9 mouse cellular contexts compared by ENCODE assay signal in the genomic region with DNA sequence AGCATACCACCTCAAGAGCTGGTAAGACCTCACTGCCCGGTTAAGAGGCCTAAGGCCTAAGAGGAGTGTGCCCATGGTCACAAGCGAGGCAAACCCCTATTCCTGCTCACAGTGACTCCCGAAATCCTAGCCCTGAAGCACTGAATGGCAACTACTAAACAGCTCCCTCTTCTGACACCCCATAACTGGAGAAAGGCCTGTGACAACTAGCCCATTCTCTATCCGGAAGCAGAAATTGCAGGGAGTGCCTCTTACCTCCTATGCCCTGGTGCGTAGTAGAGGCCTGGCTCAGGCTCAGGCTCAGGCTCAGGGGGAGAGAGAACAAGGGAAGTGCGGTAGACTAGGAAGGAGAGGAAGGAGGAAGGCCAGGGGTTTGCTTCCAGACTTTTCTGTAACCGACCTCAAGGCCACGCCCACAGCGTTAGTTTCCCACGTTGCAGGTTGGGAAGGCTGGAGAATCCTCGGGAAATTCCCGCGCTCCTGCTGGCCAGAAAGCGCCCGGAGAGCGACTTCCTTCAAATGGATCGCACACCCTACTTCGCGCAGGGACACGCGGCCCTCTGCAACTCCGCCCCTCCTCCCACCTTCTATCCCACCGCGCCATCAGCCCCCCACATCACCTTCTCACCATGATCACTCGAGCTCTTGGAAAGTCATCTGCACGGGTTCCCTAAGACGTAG. TPM values are rescaled to one million over a fixed set of nuclear protein-coding genes. Genes with fewer than 3 reads are reported as not detected.
DNase-seq lines count a peak whose midpoint lies in the region; ATAC-seq and TF ChIP-seq lines count a peak whose summit lies in the region.
"Had no signal": no experiment of that assay in that cellular context is flagged by ENCODE, and none has a peak within 500 bp of the region (broad histone marks: within the 10 kb centered on the region; RNA-seq: fewer than 3 reads in every experiment).

No protein-coding gene starts in this region.

- H3K4me1 ChIP-seq in megakaryocyte, embryonic 14.5 days = peaks cover 27% of the 10 kb centered on the region
- H3K4me1 ChIP-seq in embryonic facial prominence, embryonic 13.5 days = peaks cover 18% of the 10 kb centered on the region
- H3K4me1 ChIP-seq in hindbrain, embryonic 16.5 days (ENCODE audit: control insufficient read depth, insufficient read depth, low read depth, low read length) = peaks cover 19% of the 10 kb centered on the region
- H3K4me1 ChIP-seq in lung, embryonic 14.5 days (ENCODE audit: insufficient read depth) = peaks cover 4% of the 10 kb centered on the region; the same call in 1 of the 2 replicates

- TF ChIP-seq CTCF in lung, embryonic 14.5 days (IDR thresholded peaks at IDR 0.05; ENCODE audit: low read depth) = no peak

- H3K4me3 ChIP-seq in megakaryocyte, embryonic 14.5 days (replicated peaks) = peak overlapping the region; percentile 84
- peak overlapping the region; percentile 56 for H3K4me3 ChIP-seq in embryonic facial prominence, embryonic 13.5 days
- peak overlapping the region; percentile 50 for H3K4me3 ChIP-seq in hindbrain, embryonic 16.5 days (ENCODE audit: low read length)
- H3K4me3 ChIP-seq in lung, embryonic 14.5 days (ENCODE audit: low read depth, low read length) = peak overlapping the region; percentile 49

- WGBS in embryonic facial prominence, embryonic 13.5 days = 10% methylated on average over 27 of the region's 27 CpGs
- 14% methylated on average over 27 of the region's 27 CpGs for whole genome bisulfite sequencing in hindbrain, embryonic 16.5 days
- WGBS in lung, embryonic 14.5 days = 11% methylated on average over 27 of the region's 27 CpGs

- no peak for ATAC-seq in megakaryocyte, adult 5-6 weeks (ENCODE audit: poor library complexity, severe bottlenecking)
- no peak for ATAC-seq in embryonic facial prominence, embryonic 13.5 days (ENCODE audit: insufficient number of reproducible peaks, insufficient read depth, low FRiP score, low TSS enrichment, low read depth)
- ATAC-seq in hindbrain, embryonic 16.5 days = no peak
- peak; percentile 12; the same call in 1 of the 2 replicates for ATAC-seq in lung, embryonic 14.5 days (ENCODE audit: insufficient read depth)

- peak overlapping the region; percentile 95 for H3K4me2 ChIP-seq in embryonic facial prominence, embryonic 13.5 days
- H3K4me2 ChIP-seq in hindbrain, embryonic 16.5 days (ENCODE audit: low read length) = peak overlapping the region; percentile 91
- H3K4me2 ChIP-seq in lung, embryonic 14.5 days = peak overlapping the region; percentile 95

- no peaks in the 10 kb centered on the region for H3K36me3 ChIP-seq in megakaryocyte, embryonic 14.5 days (replicated peaks; ENCODE audit: low read length)
- H3K36me3 ChIP-seq in embryonic facial prominence, embryonic 13.5 days = no peaks in the 10 kb centered on the region
- no peaks in the 10 kb centered on the region for H3K36me3 ChIP-seq in hindbrain, embryonic 16.5 days (ENCODE audit: control insufficient read depth, insufficient read depth, low read length)
- no peaks in the 10 kb centered on the region for H3K36me3 ChIP-seq in lung, embryonic 14.5 days (ENCODE audit: insufficient read depth)

- H3K9ac ChIP-seq in embryonic facial prominence, embryonic 13.5 days = peak overlapping the region; percentile 73; the same call in 1 of the 2 replicates
- peak overlapping the region; percentile 75 for H3K9ac ChIP-seq in hindbrain, embryonic 16.5 days (ENCODE audit: low read depth, low read length)
- peak overlapping the region; percentile 43 for H3K9ac ChIP-seq in lung, embryonic 14.5 days

- peaks cover 91% of the 10 kb centered on the region for H3K27me3 ChIP-seq in megakaryocyte, embryonic 14.5 days (replicated peaks)
- H3K27me3 ChIP-seq in embryonic facial prominence, embryonic 13.5 days = peaks cover 74% of the 10 kb centered on the region
- peaks cover 17% of the 10 kb centered on the region for H3K27me3 ChIP-seq in hindbrain, embryonic 16.5 days (replicated peaks; ENCODE audit: control insufficient read depth, insufficient read depth, low read length)
- H3K27me3 ChIP-seq in lung, embryonic 14.5 days (ENCODE audit: insufficient read depth, low read length) = peaks cover 54% of the 10 kb centered on the region

- H3K27ac ChIP-seq in embryonic facial prominence, embryonic 13.5 days = no peak overlapping the region
- H3K27ac ChIP-seq in hindbrain, embryonic 16.5 days (ENCODE audit: low read depth, low read length) = no peak overlapping the region
- no peak overlapping the region for H3K27ac ChIP-seq in lung, embryonic 14.5 days (ENCODE audit: low read depth)

- DNase-seq in lung, embryonic 14.5 days = peak; percentile 44
- peak; percentile 60 for DNase-seq in right cerebral cortex, postnatal 25 days
- DNase-seq in urinary bladder, postnatal 36 days (ENCODE audit: low spot score in 2 of 2) = no peak
- DNase-seq in adrenal gland, postnatal 14 days = no peak

- no peaks in the 10 kb centered on the region for H3K9me3 ChIP-seq in megakaryocyte, embryonic 14.5 days
- H3K9me3 ChIP-seq in embryonic facial prominence, embryonic 13.5 days = no peaks in the 10 kb centered on the region
- H3K9me3 ChIP-seq in hindbrain, embryonic 16.5 days (ENCODE audit: control insufficient read depth, low read length) = no peaks in the 10 kb centered on the region
- H3K9me3 ChIP-seq in lung, embryonic 14.5 days (ENCODE audit: low read depth, low read length) = no peaks in the 10 kb centered on the region

RNA-seq across cellular contexts. Expression of gene Lyzl4, which starts 0.5 kb away (rescaled TPM):
- 0.51 TPM in 1 of 2 replicates, not detected in the other for polyA plus RNA-seq in megakaryocyte, embryonic 14.5 days (2012; ENCODE audit: insufficient read depth, low replicate concordance)
- total RNA-seq in megakaryocyte, adult 5-6 weeks (2015) = not detected in 2 replicates
- total RNA-seq in megakaryocyte, adult 5-6 weeks (2017) = not detected in 2 replicates
- 0.28 and 0.34 TPM in 2 replicates for polyA plus RNA-seq in embryonic facial prominence, embryonic 13.5 days (2015; fragmentation: Nextera tagmentation; extraction: Ambion mirVana)
- polyA plus RNA-seq in hindbrain, embryonic 16.5 days (2015; fragmentation: Nextera tagmentation; extraction: Ambion mirVana) = 0.16 TPM in 1 of 2 replicates, not detected in the other
- polyA plus RNA-seq in lung, embryonic 14.5 days (2014; fragmentation: Nextera tagmentation; extraction: Ambion mirVana) = not detected in 2 replicates
- total RNA-seq in adrenal gland, postnatal 14 days (2021) = not detected in 2 replicates
- polyA plus RNA-seq: brain, embryonic 14.5 days had no signal

RNA-seq across cellular contexts. Expression of gene Vipr1, which starts 1.1 kb away (rescaled TPM):
- 0.07 and 2.5 TPM in 2 replicates for polyA plus RNA-seq in megakaryocyte, embryonic 14.5 days (2012; ENCODE audit: insufficient read depth, low replicate concordance)
- 0.18 and 1.3 TPM in 2 replicates for total RNA-seq in megakaryocyte, adult 5-6 weeks (2015)
- 0.28 and 0.55 TPM in 2 replicates for total RNA-seq in megakaryocyte, adult 5-6 weeks (2017)
- polyA plus RNA-seq in embryonic facial prominence, embryonic 13.5 days (2015; fragmentation: Nextera tagmentation; extraction: Ambion mirVana) = 0.67 TPM in 2 replicates
- polyA plus RNA-seq in hindbrain, embryonic 16.5 days (2015; fragmentation: Nextera tagmentation; extraction: Ambion mirVana) = 0.49 and 0.80 TPM in 2 replicates
- polyA plus RNA-seq in lung, embryonic 14.5 days (2014; fragmentation: Nextera tagmentation; extraction: Ambion mirVana) = 0.47 and 0.54 TPM in 2 replicates
- total RNA-seq in adrenal gland, postnatal 14 days (2021) = 2.7 and 3.7 TPM in 2 replicates

Comparison
In these comparisons a context has a peak if more than half of its experiments do, and no peak if none do; other contexts are left out.
1. DNase-seq: peak in lung, embryonic 14.5 days (single experiment) and right cerebral cortex, postnatal 25 days (single experiment); none in urinary bladder, postnatal 36 days (0 of 2) and adrenal gland, postnatal 14 days (single experiment).
2. Peak in every context shown above with its lines, with median percentiles within 50 percentile points of each other: H3K4me3 ChIP-seq, H3K4me2 ChIP-seq and H3K9ac ChIP-seq.